Mouse (Mus musculus) ES-E14 (cell line): Measurements from ENCODE around the gene Prpsap1.

Experiments
- HCFC1 ChIP-seq: IDR thresholded peaks from 2 replicates; pipeline ENCODE4 v1.6.1; 2012; ENCODE audit warnings: low read length, inconsistent platforms, borderline replicate concordance; ENCODE audit not compliant: insufficient read depth
- MAFK ChIP-seq: IDR thresholded peaks from 2 replicates; pipeline ENCODE4 v1.6.1; 2014; ENCODE audit warnings: mild to moderate bottlenecking, low read depth, low read length, inconsistent platforms; ENCODE audit not compliant: insufficient read depth
- ZNF384 ChIP-seq: IDR thresholded peaks from 2 replicates; pipeline ENCODE4 v1.6.1; 2012; ENCODE audit warnings: low read depth, low read length, inconsistent platforms

DNA sequence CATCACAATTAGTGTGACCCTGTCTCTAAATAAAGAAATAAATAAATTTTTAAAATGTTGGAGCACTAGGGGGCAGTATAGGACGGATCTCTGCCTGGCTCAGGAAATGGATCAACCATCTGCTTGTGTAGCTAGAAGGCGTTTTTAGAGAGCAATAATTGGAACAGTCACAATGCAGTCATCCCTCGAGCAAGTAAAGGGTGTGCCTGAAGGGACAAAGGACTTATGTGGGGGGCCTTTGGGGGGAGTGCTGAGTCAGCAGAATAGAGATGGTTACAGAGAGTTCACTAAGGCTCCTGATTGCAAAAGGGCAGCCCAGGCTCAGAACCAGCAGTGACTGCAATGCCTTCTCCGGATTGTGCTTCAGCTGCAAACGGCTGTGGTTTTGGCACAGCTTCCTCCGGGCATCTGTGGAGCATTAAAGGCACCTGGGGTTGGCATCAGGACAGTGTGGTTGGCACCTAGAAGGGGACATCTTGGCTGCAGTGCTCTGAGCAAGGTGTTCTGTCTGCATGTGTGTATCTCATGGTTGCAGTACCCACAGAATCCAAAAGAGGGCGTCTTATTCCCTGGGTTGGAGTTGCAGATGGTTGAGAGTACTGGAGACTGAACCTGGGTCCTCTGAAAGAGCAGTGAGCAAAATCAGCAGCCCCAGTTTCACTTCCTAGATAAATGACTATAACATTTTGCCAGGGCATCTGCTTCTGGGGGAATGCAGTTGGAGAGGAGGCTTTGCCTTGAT is 7.2 kb upstream of the Prpsap1 start:
- TF ChIP-seq HCFC1: no peak
- no peak for TF ChIP-seq ZNF384
- TF ChIP-seq MAFK: peak; percentile 100
